Mouse (Mus musculus) CD8-positive naive resting alpha-beta T cell, adult 2 months (primary cell): ENCODE measurements around the gene Ascc3.

ENCODE experiments used
- DNase-seq, 2 experiments: peaks; one replicate each; pipeline ENCODE4 v3.0.0; 2022; ENCODE audit warnings: low read depth in 2 of 2, low spot score in 2 of 2

The Ascc3 gene

GRCm38 (mm10) chr10:50762984-50763383, 170.5 kb downstream of the Ascc3 start:
- DNase-seq, result no peak

- no peak for DNase-seq
Observed at GRCm38 (mm10) chr10:50763457-50764310, 171.2 kb downstream of the Ascc3 start.

- DNase-seq, result no peak
Observed at GRCm38 (mm10) chr10:50772811-50773210, 180.3 kb downstream of the Ascc3 start.

GRCm38 (mm10) chr10:50773846-50774245, 181.4 kb downstream of the Ascc3 start:
- no peak for DNase-seq

- no peak for DNase-seq
Observed at GRCm38 (mm10) chr10:50792840-50793239, 200.4 kb downstream of the Ascc3 start.

DNA sequence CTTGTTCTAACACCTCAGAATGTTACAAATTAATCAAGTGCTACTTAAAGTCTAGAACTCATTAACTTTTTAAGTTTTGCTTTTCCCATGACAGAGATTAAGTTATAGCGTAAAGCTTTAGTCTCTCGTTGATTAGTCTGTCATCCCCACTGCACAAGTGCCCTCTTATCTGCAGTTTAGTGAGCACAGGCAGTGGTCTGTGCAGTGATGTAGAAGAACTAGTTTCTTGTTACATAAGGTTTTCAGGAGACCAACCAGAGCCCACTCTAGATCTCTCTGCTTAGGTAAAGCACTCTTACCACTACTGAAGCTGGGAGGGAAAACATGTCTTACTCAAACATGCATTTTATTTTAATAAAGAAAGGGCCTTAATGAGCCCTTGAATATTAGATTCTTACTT, 209.1 kb downstream of the Ascc3 start:
- no peak for DNase-seq

DNA sequence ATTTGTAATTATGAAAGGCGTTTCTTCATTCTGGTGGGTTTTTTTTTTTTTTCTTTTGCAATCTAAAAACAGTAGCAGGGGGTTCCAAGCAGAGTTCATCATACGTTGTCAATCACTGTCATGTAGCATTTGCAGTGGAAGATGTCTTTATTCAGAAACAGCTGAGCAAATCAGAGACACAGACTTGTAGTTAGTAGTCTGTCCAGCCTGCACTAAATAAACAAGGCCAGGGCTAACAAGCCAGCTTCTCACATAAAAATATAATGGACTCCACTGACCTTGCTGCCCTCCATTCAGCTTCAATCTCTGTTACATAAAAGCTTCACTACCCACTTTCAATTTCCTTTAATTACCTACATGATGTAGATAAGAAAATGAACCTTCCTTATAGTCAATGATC, 209.9 kb downstream of the Ascc3 start:
- DNase-seq, result no peak

DNA sequence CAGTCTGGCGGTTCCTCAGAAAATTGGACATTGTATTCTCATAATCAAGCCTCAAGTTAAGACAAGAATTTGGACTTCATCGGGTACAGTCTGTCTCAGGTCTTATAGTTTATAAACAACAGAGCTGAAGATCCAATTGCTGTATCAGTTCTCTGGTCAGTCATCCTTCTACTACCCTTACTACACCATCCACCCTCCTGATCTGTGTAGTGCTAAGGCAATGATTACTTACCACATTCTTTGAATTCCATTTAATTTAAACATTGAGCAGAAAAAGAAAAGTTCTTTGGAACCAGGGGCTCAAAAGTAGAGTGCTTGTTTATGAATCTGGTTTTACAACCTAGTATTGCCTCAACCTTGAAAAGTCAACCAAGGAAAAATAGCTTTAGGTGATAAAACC, 213.7 kb downstream of the Ascc3 start:
- DNase-seq, result no peak

GRCm38 (mm10) chr10:50822363-50822762, 229.9 kb downstream of the Ascc3 start:
- no peak for DNase-seq

DNA sequence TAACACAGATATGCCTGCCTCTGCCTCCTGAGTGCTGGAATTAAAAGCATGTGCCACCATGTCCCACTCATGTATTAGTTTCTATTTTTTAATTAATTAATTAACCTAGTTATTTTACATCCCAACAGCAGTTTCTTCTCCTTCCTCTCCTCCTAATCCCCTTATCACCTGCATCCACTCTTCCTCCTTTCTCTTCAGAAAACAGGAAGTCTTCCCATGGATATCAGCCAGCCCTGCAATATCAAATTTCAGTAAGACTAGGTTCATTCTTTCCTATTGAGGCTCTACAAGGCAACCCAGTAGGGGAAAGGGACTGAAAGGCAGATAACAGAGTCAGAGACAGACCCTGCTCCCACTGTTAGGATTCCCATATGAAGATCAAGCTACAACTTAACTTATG, 234.4 kb downstream of the Ascc3 start:
- DNase-seq, result no peak

GRCm38 (mm10) chr10:50834533-50834932, 242.1 kb downstream of the Ascc3 start:
- no peak for DNase-seq

GRCm38 (mm10) chr10:50843363-50843762, 250.9 kb downstream of the Ascc3 start:
- no peak for DNase-seq

- DNase-seq, result no peak
Observed at GRCm38 (mm10) chr10:50868202-50868601, 275.7 kb downstream of the Ascc3 start.

- DNase-seq, result no peak
Observed at GRCm38 (mm10) chr10:50876952-50877351, 284.5 kb downstream of the Ascc3 start.

DNA sequence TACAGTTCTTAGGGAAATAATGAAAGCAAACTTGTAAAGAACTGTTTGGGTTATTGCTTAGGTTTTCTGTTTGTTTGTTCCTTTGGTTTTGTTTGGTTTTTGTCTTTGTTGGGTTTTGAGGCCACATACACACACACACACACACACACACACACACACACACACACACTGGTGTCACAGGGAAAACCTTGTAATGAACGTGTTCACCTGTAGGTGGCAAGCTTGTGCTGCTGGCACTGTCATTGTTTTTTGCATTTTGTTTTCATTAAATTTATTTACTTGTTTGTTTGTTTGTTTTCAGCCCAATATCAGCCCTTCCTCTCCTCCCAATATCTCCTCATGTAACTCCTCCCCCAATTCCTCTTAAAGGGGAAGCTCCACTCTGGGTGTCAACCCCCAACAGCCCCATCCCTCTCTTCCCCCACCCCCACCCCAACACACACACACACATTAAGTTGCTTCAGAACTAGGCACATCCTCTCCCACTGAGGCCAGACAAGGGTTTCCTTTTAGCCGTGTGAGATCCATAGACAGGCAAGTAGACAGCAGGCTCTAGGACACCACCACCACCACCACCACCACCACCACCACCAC, 289.1 kb downstream of the Ascc3 start:
- no peak for DNase-seq

- DNase-seq, result no peak
Observed at GRCm38 (mm10) chr10:50882366-50882765, 289.9 kb downstream of the Ascc3 start.

- no peak for DNase-seq
Observed at GRCm38 (mm10) chr10:50886305-50886704, 293.8 kb downstream of the Ascc3 start.

DNA sequence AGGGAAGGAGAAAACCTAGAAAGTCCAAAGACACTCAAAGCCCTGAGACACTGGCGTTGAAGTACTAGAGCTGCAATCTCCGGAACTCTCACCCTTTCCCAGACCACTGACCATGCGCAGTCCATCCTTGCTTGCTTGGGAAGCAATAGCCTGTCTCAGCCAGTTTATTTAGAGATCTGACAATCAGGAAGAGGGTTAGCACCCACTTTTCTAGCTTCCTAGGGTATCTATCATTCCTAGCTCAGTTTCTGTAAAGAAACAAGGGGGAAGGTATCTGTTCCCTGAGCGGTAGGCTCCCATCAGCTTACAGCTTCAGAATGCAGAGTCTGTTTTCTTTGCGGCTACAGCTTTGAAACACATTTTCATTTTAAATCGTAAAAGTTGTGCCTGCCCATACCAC, 298.2 kb downstream of the Ascc3 start:
- no peak for DNase-seq

GRCm38 (mm10) chr10:50891876-50892711, 299.6 kb downstream of the Ascc3 start:
- DNase-seq, result no peak

- DNase-seq, result no peak
Observed at GRCm38 (mm10) chr10:50892751-50893320, 300.4 kb downstream of the Ascc3 start.

GRCm38 (mm10) chr10:50893546-50893945, 301.1 kb downstream of the Ascc3 start:
- no peak for DNase-seq
